Mouse (Mus musculus) spleen, adult 2 months (tissue): ENCODE results near the gene Btbd6.

Source experiments
- CTCF ChIP-seq: fragments of 200-500 bp; IDR thresholded peaks from 2 replicates; pipeline ENCODE4 v1.5.1; 2011; ENCODE audit warnings: mild to moderate bottlenecking, inconsistent platforms; ENCODE audit not compliant: insufficient read depth, insufficient read length, insufficient replicate concordance; ENCODE audit errors: extremely low read depth
- POLR2A ChIP-seq: fragments of 200-500 bp; IDR thresholded peaks from 2 replicates; pipeline ENCODE4 v1.6.1; 2011; ENCODE audit warnings: low read depth, low read length, inconsistent platforms

DNA sequence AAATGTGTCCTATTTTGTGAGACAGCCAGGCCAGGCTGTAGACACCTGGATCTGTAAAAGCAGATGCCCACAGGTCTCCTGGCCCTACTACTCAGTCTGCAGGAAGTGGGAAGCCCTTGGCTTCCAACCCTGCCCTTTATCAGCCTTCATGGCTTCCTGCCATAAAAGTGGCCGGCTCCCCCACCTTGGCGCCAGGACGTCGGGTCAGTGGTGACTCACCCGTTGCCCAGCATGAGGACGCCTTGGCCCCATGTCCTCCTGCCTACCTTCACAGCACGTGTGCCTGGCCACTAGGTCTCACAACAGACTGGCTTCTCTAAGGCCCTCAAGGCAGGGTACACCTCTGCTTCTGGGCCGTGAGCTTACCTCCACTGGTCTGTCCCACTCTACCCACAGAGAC, 23.8 kb upstream of the Btbd6 start:
- no peak for TF ChIP-seq CTCF
- TF ChIP-seq POLR2A, result no peak
